Mouse (Mus musculus) midbrain, embryonic 11.5 days (tissue): ENCODE data around the gene Mblac1. TPM values are rescaled to one million over a fixed set of nuclear protein-coding genes. Genes with fewer than 3 reads are reported as not detected.

ENCODE experiments used
- ATAC-seq: fragments of 200-750 bp; cut with Nextera tagmentation; 2 replicates; pipeline ENCODE4 v1.8.0; 2017; ENCODE audit warnings: moderate TSS enrichment, moderate library complexity; ENCODE audit not compliant: low FRiP score
- DNase-seq: peaks from one replicate; pipeline ENCODE4 v3.0.0; 2015; ENCODE audit warnings: low spot score; ENCODE audit errors: missing footprints
- H3K27ac ChIP-seq: fragments of 300-500 bp; sonication (generic); 2 replicates; pipeline ENCODE4 v1.5.1; 2014; ENCODE audit warnings: low read depth, low read length
- H3K27me3 ChIP-seq: fragments of 300-500 bp; sonication (generic); 2 replicates; pipeline ENCODE4 v1.6.1; 2014; ENCODE audit warnings: mild to moderate bottlenecking, low read length, moderate library complexity, mixed read lengths; ENCODE audit not compliant: control insufficient read depth, insufficient read depth
- H3K36me3 ChIP-seq: fragments of 300-500 bp; sonication (generic); 2 replicates; pipeline ENCODE4 v1.6.1; 2014; ENCODE audit warnings: mild to moderate bottlenecking, low read length, moderate library complexity, mixed read lengths; ENCODE audit not compliant: control insufficient read depth, insufficient read depth
- H3K4me1 ChIP-seq: fragments of 300-500 bp; sonication (generic); 2 replicates; pipeline ENCODE4 v1.6.1; 2014; ENCODE audit warnings: low read length; ENCODE audit not compliant: control insufficient read depth, insufficient read depth
- H3K4me2 ChIP-seq: fragments of 300-500 bp; sonication (generic); 2 replicates; pipeline ENCODE4 v1.6.1; 2014; ENCODE audit warnings: mild to moderate bottlenecking, moderate library complexity
- H3K4me3 ChIP-seq: fragments of 300-500 bp; sonication (generic); 2 replicates; pipeline ENCODE4 v1.5.1; 2014; ENCODE audit warnings: low read depth, low read length
- H3K9ac ChIP-seq: fragments of 300-500 bp; sonication (generic); 2 replicates; pipeline ENCODE4 v1.6.1; 2014; ENCODE audit warnings: low read length
- H3K9me3 ChIP-seq: fragments of 300-500 bp; sonication (generic); 2 replicates; pipeline ENCODE4 v1.6.1; 2016; ENCODE audit warnings: low read length; ENCODE audit not compliant: control insufficient read depth
- WGBS: fragments of 180-500 bp; shearing (Covaris S2); extraction: QIAGEN DNeasy Blood & Tissue Kit; methylation state at CpG from one replicate; pipeline ENCODE4 v1.1.7; 2014; 5-methylcytosine and 5-hydroxymethylcytosine counted together
- microRNA counts: library from miRNA; unstranded; fragments of <30 nt; microRNA quantifications from one replicate; lab custom pipeline; 2015
- microRNA-seq: library from miRNA; unstranded; fragments of <30 nt; microRNA quantifications from one replicate; pipeline ENCODE4, GENCODE M21; 2017
- polyA plus RNA-seq: library from polyadenylated mRNA; unstranded; fragments of >200 nt; fragmentation: Nextera tagmentation; extraction: Ambion mirVana; gene quantifications from 2 replicates; pipeline ENCODE4 v1.2.1, GENCODE M21; 2014

Gene Mblac1
- polyA plus RNA-seq, 1 experiment from 2014 or later = 10.8 TPM

DNA sequence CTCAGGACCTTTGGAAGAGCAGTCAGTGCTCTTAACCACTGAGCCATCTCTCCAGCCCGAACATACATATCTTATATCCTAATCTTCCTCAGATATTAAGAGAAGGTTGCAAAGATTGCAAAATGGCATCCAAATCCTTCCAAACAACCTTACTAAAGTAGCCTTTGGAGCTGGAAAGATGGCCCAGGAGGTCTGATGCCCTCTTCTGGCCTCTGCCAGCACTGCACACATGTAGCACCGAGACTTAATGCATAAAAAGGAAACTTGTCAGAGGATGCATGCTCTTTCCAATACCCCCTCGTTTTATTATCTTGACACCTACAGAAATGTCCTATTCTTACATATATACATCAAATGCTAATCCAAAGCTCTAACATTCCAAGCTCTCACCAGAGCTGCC, 33.9 kb downstream of the Mblac1 start:
- H3K27me3 ChIP-seq = no peaks in the 10 kb centered on the region
- H3K4me1 ChIP-seq = no peaks in the 10 kb centered on the region

DNA sequence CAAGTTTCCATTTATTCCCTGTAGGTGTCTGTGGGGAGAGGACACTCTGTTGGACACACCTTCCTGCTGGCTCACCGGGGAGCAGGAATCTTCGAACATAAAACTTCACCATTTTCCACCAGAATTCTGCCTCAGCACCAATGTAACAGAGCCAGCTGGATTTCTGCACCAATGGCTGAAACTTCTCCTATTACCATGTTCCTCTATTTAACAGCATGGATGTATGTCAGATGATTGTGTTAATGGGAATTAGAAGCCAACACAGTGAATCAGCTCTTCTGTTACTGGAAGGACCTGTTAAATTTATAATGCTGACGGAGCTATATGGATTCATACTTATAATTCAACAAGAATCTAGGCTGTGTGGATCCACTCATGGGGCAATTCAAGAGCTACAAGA, 35.4 kb downstream of the Mblac1 start:
- Histone ChIP-seq H3K4me2 (no peak overlapping the region), H3K36me3 (no peaks in the 10 kb centered on the region), H3K9me3 (no peaks in the 10 kb centered on the region), H3K9ac (no peak overlapping the region), H3K27ac (no peak overlapping the region), H3K4me3 (no peak overlapping the region), H3K27me3 (no peaks in the 10 kb centered on the region), H3K4me1 (no peaks in the 10 kb centered on the region)
- 93% methylated on average over 3 of the region's 3 CpGs for WGBS
- ATAC-seq (no peak), DNase-seq (no peak)

More for the DNA sequence above, 33.9 kb downstream of the Mblac1 start:
- H3K4me3 ChIP-seq = no peak overlapping the region
- no peak overlapping the region for H3K4me2 ChIP-seq
- no peaks in the 10 kb centered on the region for H3K9me3 ChIP-seq
- no peak overlapping the region for H3K9ac ChIP-seq
- H3K36me3 ChIP-seq = no peaks in the 10 kb centered on the region
- WGBS = 49% methylated on average over 3 of the region's 3 CpGs
- H3K27ac ChIP-seq = no peak overlapping the region
- ATAC-seq (no peak), DNase-seq (no peak)

DNA sequence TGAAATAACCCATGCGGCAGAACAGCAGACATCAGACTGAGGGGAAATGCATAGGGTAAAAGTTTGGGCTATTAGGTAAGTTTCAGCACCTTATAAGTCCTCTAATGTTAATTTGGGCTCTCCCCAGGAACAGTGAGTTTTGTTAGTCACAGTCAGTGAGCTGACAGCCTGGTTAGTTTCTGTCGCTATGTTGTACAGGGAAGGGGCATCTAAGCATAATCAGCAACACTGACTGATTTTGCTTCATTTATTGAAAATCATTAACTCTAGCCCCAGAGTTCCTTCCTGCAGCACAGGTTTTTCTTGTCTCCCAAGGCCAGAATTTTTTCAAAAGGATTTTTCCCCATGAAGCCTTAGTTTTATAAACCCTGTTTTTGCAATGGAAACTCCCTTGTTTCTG, 39.7 kb downstream of the Mblac1 start:
- Histone ChIP-seq H3K27me3 (no peaks in the 10 kb centered on the region), H3K4me3 (no peak overlapping the region), H3K9me3 (no peaks in the 10 kb centered on the region), H3K4me1 (no peaks in the 10 kb centered on the region), H3K9ac (no peak overlapping the region), H3K4me2 (no peak overlapping the region), H3K36me3 (no peaks in the 10 kb centered on the region), H3K27ac (no peak overlapping the region)
- 81% methylated on average over 2 of the region's 2 CpGs for WGBS
- no peak for DNase-seq
- ATAC-seq = no peak

DNA sequence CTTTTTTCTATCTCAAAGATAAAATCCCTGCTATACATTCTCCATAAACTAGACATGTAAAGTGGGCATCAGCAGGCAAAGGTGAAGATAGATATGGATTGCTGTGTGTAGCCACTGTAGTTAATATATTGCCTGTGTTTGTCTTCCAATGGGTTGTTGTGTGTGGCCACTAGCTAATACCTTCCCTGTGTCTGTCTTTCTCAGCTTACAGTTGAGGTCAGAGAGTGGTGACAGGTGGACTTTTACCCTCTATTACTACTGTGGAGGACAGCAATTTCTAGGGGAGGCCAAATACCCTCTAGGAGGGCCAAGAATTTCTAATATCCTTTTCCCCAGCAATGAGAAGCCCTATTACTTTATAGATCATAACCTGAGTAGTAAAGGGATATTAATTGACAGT, 40.1 kb downstream of the Mblac1 start:
- Histone ChIP-seq H3K4me1 (no peaks in the 10 kb centered on the region), H3K27me3 (no peaks in the 10 kb centered on the region), H3K36me3 (no peaks in the 10 kb centered on the region), H3K9ac (no peak overlapping the region), H3K9me3 (no peaks in the 10 kb centered on the region), H3K27ac (no peak overlapping the region), H3K4me2 (no peak overlapping the region), H3K4me3 (no peak overlapping the region)
- DNase-seq (no peak), ATAC-seq (no peak)

DNA sequence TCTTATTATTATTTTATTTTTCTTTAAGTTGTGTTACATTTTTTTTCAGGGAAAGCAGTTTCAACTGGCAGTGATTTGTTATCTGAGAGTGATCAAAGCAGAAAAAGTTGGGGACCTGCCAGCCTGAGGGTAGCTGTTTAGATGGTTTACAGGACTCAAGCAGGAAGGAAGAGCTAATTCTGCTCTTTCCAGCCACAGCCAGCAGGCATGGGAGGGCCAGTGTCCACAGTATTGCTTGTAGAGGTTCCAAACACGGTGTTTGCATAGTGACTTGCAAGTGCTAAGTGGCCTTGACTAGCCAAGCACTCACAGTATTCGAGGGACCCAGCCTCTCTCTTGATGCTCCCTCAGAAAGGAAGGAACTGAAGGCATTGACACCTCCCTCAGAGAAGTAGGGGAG, 47.4 kb downstream of the Mblac1 start:
- Histone ChIP-seq H3K36me3 (no peaks in the 10 kb centered on the region), H3K27ac (no peak overlapping the region), H3K4me3 (no peak overlapping the region), H3K4me1 (no peaks in the 10 kb centered on the region), H3K4me2 (no peak overlapping the region), H3K27me3 (no peaks in the 10 kb centered on the region), H3K9me3 (no peaks in the 10 kb centered on the region), H3K9ac (no peak overlapping the region)
- 36% methylated on average over 2 of the region's 2 CpGs for WGBS
- DNase-seq (no peak), ATAC-seq (no peak)

MicroRNAs encoded within 50 kb of the gene (microRNA counts, 519-probe panel; counts per million panel counts)
- microRNA mmu-miR-106b (lab: Ali Mortazavi, UCI) (6,691 counts per million, percentile 88 among the panel's probes with 10 or more counts), microRNA mmu-miR-25 (lab: Ali Mortazavi, UCI) (7,392 counts per million, percentile 95 among the panel's probes with 10 or more counts), microRNA mmu-miR-93 (lab: Ali Mortazavi, UCI) (6,744 counts per million, percentile 90 among the panel's probes with 10 or more counts)

Small RNA genes lying within 50 kb of the gene (microRNA-seq; reads per million reads assigned to microRNA genes)
- gene Mir106b (18,908 reads per million, percentile 98 among the genes with 10 or more reads in this experiment), gene Mir25 (1,103 reads per million, percentile 78 among the genes with 10 or more reads in this experiment), gene Mir93 (19,081 reads per million, percentile 98 among the genes with 10 or more reads in this experiment)

Other genes starting within 250 kb of the Mblac1 start
- not detected in 2 replicates for gene Gjc3, start 231.2 kb upstream of the Mblac1 start, polyA plus RNA-seq
- gene Azgp1, start 212.8 kb upstream of the Mblac1 start, polyA plus RNA-seq = not detected in 2 replicates
- not detected in 2 replicates for gene Smok3a, start 173.1 kb upstream of the Mblac1 start, polyA plus RNA-seq
- gene Smok3b, start 172.9 kb upstream of the Mblac1 start, polyA plus RNA-seq = not detected in 2 replicates
- not detected in 2 replicates for gene Smok3c, start 141.1 kb upstream of the Mblac1 start, polyA plus RNA-seq
- gene Zkscan1, start 109.2 kb upstream of the Mblac1 start, polyA plus RNA-seq = 39.1 and 45.0 TPM in 2 replicates
- gene Zscan21, start 77.4 kb upstream of the Mblac1 start, polyA plus RNA-seq = 113 and 122 TPM in 2 replicates
- 27.4 and 32.9 TPM in 2 replicates for gene Zfp113, start 38.6 kb upstream of the Mblac1 start, polyA plus RNA-seq
- gene Cops6, start 33.2 kb upstream of the Mblac1 start, polyA plus RNA-seq = 262 and 293 TPM in 2 replicates
- gene Ap4m1, start 22.3 kb upstream of the Mblac1 start, polyA plus RNA-seq = 15.2 and 17.3 TPM in 2 replicates
- 303 and 320 TPM in 2 replicates for gene Mcm7, start 21.9 kb upstream of the Mblac1 start, polyA plus RNA-seq
- gene Taf6, start 6.9 kb upstream of the Mblac1 start, polyA plus RNA-seq = 123 and 133 TPM in 2 replicates
- 51.8 and 53.3 TPM in 2 replicates for gene Cnpy4, start 6.8 kb upstream of the Mblac1 start, polyA plus RNA-seq
- not detected in 2 replicates for gene Nxpe5, start 31.6 kb downstream of the Mblac1 start, polyA plus RNA-seq
- 44.1 and 47.8 TPM in 2 replicates for gene Lamtor4, start 61.2 kb downstream of the Mblac1 start, polyA plus RNA-seq
- 5.0 and 5.2 TPM in 2 replicates for gene BC037034, start 69.7 kb downstream of the Mblac1 start, polyA plus RNA-seq
- gene Gal3st4, start 78.5 kb downstream of the Mblac1 start, polyA plus RNA-seq = 4.6 and 5.5 TPM in 2 replicates
- gene Gm43720, start 85.6 kb downstream of the Mblac1 start, polyA plus RNA-seq = 0.14 and 0.20 TPM in 2 replicates
- gene Gpc2, start 85.7 kb downstream of the Mblac1 start, polyA plus RNA-seq = 15.5 and 16.5 TPM in 2 replicates
- 2.2 and 4.1 TPM in 2 replicates for gene Stag3, start 85.9 kb downstream of the Mblac1 start, polyA plus RNA-seq
- not detected in 2 replicates for gene Pvrig, start 147.6 kb downstream of the Mblac1 start, polyA plus RNA-seq
- 44.9 and 52.0 TPM in 2 replicates for gene Zfp157, start 247.2 kb downstream of the Mblac1 start, polyA plus RNA-seq